Mouse (Mus musculus): ENCODE results near the gene Olfr653. TPM values are rescaled to one million over a fixed set of nuclear protein-coding genes. Genes with fewer than 3 reads are reported as not detected.

Gene Olfr653
- total RNA-seq (2014; rRNA removed): not detected in 2 replicates
- not detected in 2 replicates for polyA plus RNA-seq (2015; fragmentation: Nextera tagmentation; extraction: Ambion mirVana)

- no peaks in the 10 kb centered on the region for H3K4me1 ChIP-seq (ENCODE audit: insufficient read depth, low read length)
- no peak for TF ChIP-seq CTCF (IDR thresholded peaks at IDR 0.05; ENCODE audit: low read depth)
- DNase-seq (ENCODE audit: low spot score): no peak
- no peaks in the 10 kb centered on the region for H3K27me3 ChIP-seq (ENCODE audit: insufficient read depth, low read length)
- no peak within 1 kb of the TSS for H3K4me2 ChIP-seq (ENCODE audit: low read depth, low read length)
- H3K36me3 ChIP-seq (ENCODE audit: insufficient read depth, low read length): no peaks in the 10 kb centered on the region
- no peak for ATAC-seq
- no peak within 1 kb of the TSS for H3K4me3 ChIP-seq (ENCODE audit: low read length)
- H3K27ac ChIP-seq: no peak within 1 kb of the TSS
- no peak within 1 kb of the TSS for H3K9ac ChIP-seq (replicated peaks; ENCODE audit: low read length)
- WGBS: 73% methylated on average over 2 of the region's 2 CpGs
- H3K9me3 ChIP-seq (ENCODE audit: low read length): no peaks in the 10 kb centered on the region
Measured at GRCm38 (mm10) chr7:104577014-104577413, at the start of gene Olfr653. Gene Olfr653, plus strand, starts transcription at chr7:104577314.

GRCm38 (mm10) chr7:104549833-104550232 lies 27.3 kb upstream of the Olfr653 start, which contains the start of gene Olfr651:
Gene Olfr651, plus strand, starts transcription at chr7:104550133.
- DNase-seq (ENCODE audit: low spot score): no peak
- Histone ChIP-seq H3K4me2 (ENCODE audit: low read depth, low read length) (no peak within 1 kb of the TSS), H3K9me3 (ENCODE audit: low read length) (no peaks in the 10 kb centered on the region; the same call in 1 of the 2 replicates), H3K27me3 (ENCODE audit: insufficient read depth, low read length) (no peaks in the 10 kb centered on the region), H3K36me3 (ENCODE audit: insufficient read depth, low read length) (no peaks in the 10 kb centered on the region), H3K27ac (no peak within 1 kb of the TSS), H3K4me1 (ENCODE audit: insufficient read depth, low read length) (no peaks in the 10 kb centered on the region), H3K4me3 (ENCODE audit: low read length) (no peak within 1 kb of the TSS), H3K9ac (replicated peaks; ENCODE audit: low read length) (no peak within 1 kb of the TSS)
- ATAC-seq: no peak
- 81% methylated on average over 5 of the region's 5 CpGs for WGBS
- TF ChIP-seq CTCF (IDR thresholded peaks at IDR 0.05; ENCODE audit: low read depth): no peak

- Histone ChIP-seq H3K9me3 (ENCODE audit: low read length) (no peaks in the 10 kb centered on the region; the same call in 1 of the 2 replicates), H3K4me1 (ENCODE audit: insufficient read depth, low read length) (no peaks in the 10 kb centered on the region), H3K4me3 (ENCODE audit: low read length) (no peak overlapping the region), H3K9ac (replicated peaks; ENCODE audit: low read length) (no peak overlapping the region), H3K4me2 (ENCODE audit: low read depth, low read length) (no peak overlapping the region), H3K27ac (no peak overlapping the region), H3K36me3 (ENCODE audit: insufficient read depth, low read length) (no peaks in the 10 kb centered on the region), H3K27me3 (ENCODE audit: insufficient read depth, low read length) (no peaks in the 10 kb centered on the region)
- WGBS: 69% methylated on average over 1 of the region's 1 CpGs
- ATAC-seq (no peak), DNase-seq (ENCODE audit: low spot score) (no peak)
- no peak for TF ChIP-seq CTCF (IDR thresholded peaks at IDR 0.05; ENCODE audit: low read depth)
Measured at GRCm38 (mm10) chr7:104552700-104553099, 24.4 kb upstream of the Olfr653 start.

- Histone ChIP-seq H3K27me3 (ENCODE audit: insufficient read depth, low read length) (no peaks in the 10 kb centered on the region), H3K4me3 (ENCODE audit: low read length) (no peak within 1 kb of the TSS), H3K4me2 (ENCODE audit: low read depth, low read length) (no peak within 1 kb of the TSS), H3K9ac (replicated peaks; ENCODE audit: low read length) (no peak within 1 kb of the TSS), H3K27ac (no peak within 1 kb of the TSS), H3K9me3 (ENCODE audit: low read length) (no peaks in the 10 kb centered on the region), H3K36me3 (ENCODE audit: insufficient read depth, low read length) (no peaks in the 10 kb centered on the region), H3K4me1 (ENCODE audit: insufficient read depth, low read length) (no peaks in the 10 kb centered on the region)
- no peak for ATAC-seq
- no peak for TF ChIP-seq CTCF (IDR thresholded peaks at IDR 0.05; ENCODE audit: low read depth)
- DNase-seq (ENCODE audit: low spot score): no peak
Measured at GRCm38 (mm10) chr7:104560601-104561000, 16.5 kb upstream of the Olfr653 start, which contains the start of gene Olfr652. Gene Olfr652, plus strand, starts transcription at chr7:104560901.

- ATAC-seq (no peak), DNase-seq (ENCODE audit: low spot score) (no peak)
- H3K36me3 ChIP-seq (ENCODE audit: insufficient read depth, low read length): no peaks in the 10 kb centered on the region
- H3K27ac ChIP-seq: no peak overlapping the region
- H3K4me1 ChIP-seq (ENCODE audit: insufficient read depth, low read length): no peaks in the 10 kb centered on the region
- H3K27me3 ChIP-seq (ENCODE audit: insufficient read depth, low read length): no peaks in the 10 kb centered on the region
- H3K4me2 ChIP-seq (ENCODE audit: low read depth, low read length): no peak overlapping the region
- no peak for TF ChIP-seq CTCF (IDR thresholded peaks at IDR 0.05; ENCODE audit: low read depth)
- H3K9ac ChIP-seq (replicated peaks; ENCODE audit: low read length): no peak overlapping the region
- H3K9me3 ChIP-seq (ENCODE audit: low read length): no peaks in the 10 kb centered on the region
- H3K4me3 ChIP-seq (ENCODE audit: low read length): no peak overlapping the region
- WGBS: 92% methylated on average over 4 of the region's 4 CpGs
Measured at GRCm38 (mm10) chr7:104580846-104581245, 3.7 kb downstream of the Olfr653 start.

GRCm38 (mm10) chr7:104581429-104581828 lies 4.3 kb downstream of the Olfr653 start:
- H3K4me2 ChIP-seq (ENCODE audit: low read depth, low read length): no peak overlapping the region
- ATAC-seq (no peak), DNase-seq (ENCODE audit: low spot score) (no peak)
- H3K36me3 ChIP-seq (ENCODE audit: insufficient read depth, low read length): no peaks in the 10 kb centered on the region
- 89% methylated on average over 4 of the region's 4 CpGs for WGBS
- H3K4me3 ChIP-seq (ENCODE audit: low read length): no peak overlapping the region
- TF ChIP-seq CTCF (IDR thresholded peaks at IDR 0.05; ENCODE audit: low read depth): no peak
- no peak overlapping the region for H3K27ac ChIP-seq
- H3K9me3 ChIP-seq (ENCODE audit: low read length): no peaks in the 10 kb centered on the region
- no peaks in the 10 kb centered on the region for H3K4me1 ChIP-seq (ENCODE audit: insufficient read depth, low read length)
- no peaks in the 10 kb centered on the region for H3K27me3 ChIP-seq (ENCODE audit: insufficient read depth, low read length)
- no peak overlapping the region for H3K9ac ChIP-seq (replicated peaks; ENCODE audit: low read length)

- H3K27ac ChIP-seq: no peak within 1 kb of the TSS
- H3K9me3 ChIP-seq (ENCODE audit: low read length): no peaks in the 10 kb centered on the region
- WGBS: 90% methylated on average over 4 of the region's 4 CpGs
- no peak within 1 kb of the TSS for H3K9ac ChIP-seq (replicated peaks; ENCODE audit: low read length)
- H3K27me3 ChIP-seq (ENCODE audit: insufficient read depth, low read length): no peaks in the 10 kb centered on the region
- H3K36me3 ChIP-seq (ENCODE audit: insufficient read depth, low read length): no peaks in the 10 kb centered on the region
- H3K4me3 ChIP-seq (ENCODE audit: low read length): no peak within 1 kb of the TSS
- no peak within 1 kb of the TSS for H3K4me2 ChIP-seq (ENCODE audit: low read depth, low read length)
- ATAC-seq (no peak), DNase-seq (ENCODE audit: low spot score) (no peak)
- no peaks in the 10 kb centered on the region for H3K4me1 ChIP-seq (ENCODE audit: insufficient read depth, low read length)
- no peak for TF ChIP-seq CTCF (IDR thresholded peaks at IDR 0.05; ENCODE audit: low read depth)
Measured at GRCm38 (mm10) chr7:104586725-104587124, 9.6 kb downstream of the Olfr653 start, which contains the start of gene Olfr654. Gene Olfr654, plus strand, starts transcription at chr7:104587025.
